Mouse (Mus musculus) liver, embryonic 15.5 days (tissue): ENCODE results near the gene Wdr48. TPM values are rescaled to one million over a fixed set of nuclear protein-coding genes. Genes with fewer than 3 reads are reported as not detected.

Source experiments
- ATAC-seq: fragments of 200-750 bp; cut with Nextera tagmentation; 2 replicates; pipeline ENCODE4 v1.8.0; 2017; ENCODE audit warnings: moderate number of reproducible peaks, mild to moderate bottlenecking, moderate library complexity; ENCODE audit not compliant: insufficient read depth
- H3K27ac ChIP-seq: fragments of 300-500 bp; sonication (generic); replicated peaks from 2 replicates; pipeline ENCODE4 v1.5.1; 2015; ENCODE audit warnings: mild to moderate bottlenecking, inconsistent platforms
- H3K27me3 ChIP-seq: fragments of 300-500 bp; sonication (generic); 2 replicates; pipeline ENCODE4 v1.6.1; 2015; ENCODE audit warnings: mild to moderate bottlenecking, inconsistent platforms
- H3K36me3 ChIP-seq: fragments of 300-500 bp; sonication (generic); replicated peaks from 2 replicates; pipeline ENCODE4 v1.6.1; 2015; ENCODE audit warnings: moderate library complexity, mild to moderate bottlenecking, inconsistent platforms
- H3K4me1 ChIP-seq: fragments of 300-500 bp; sonication (generic); replicated peaks from 2 replicates; pipeline ENCODE4 v1.6.1; 2015; ENCODE audit warnings: inconsistent platforms
- H3K4me2 ChIP-seq: fragments of 300-500 bp; sonication (generic); 2 replicates; pipeline ENCODE4 v1.6.1; 2015; ENCODE audit warnings: moderate library complexity, mild to moderate bottlenecking, inconsistent platforms
- H3K4me3 ChIP-seq: fragments of 300-500 bp; sonication (generic); replicated peaks from 2 replicates; pipeline ENCODE4 v1.5.1; 2015; ENCODE audit warnings: mild to moderate bottlenecking, inconsistent platforms
- H3K9ac ChIP-seq: fragments of 300-500 bp; sonication (generic); 2 replicates; pipeline ENCODE4 v1.6.1; 2015; ENCODE audit warnings: moderate library complexity, mild to moderate bottlenecking, inconsistent platforms
- H3K9me3 ChIP-seq: fragments of 300-500 bp; sonication (generic); replicated peaks from 2 replicates; pipeline ENCODE4 v1.6.1; 2016; ENCODE audit warnings: inconsistent platforms
- WGBS: fragments of 180-500 bp; shearing (Covaris S2); methylation state at CpG from one replicate; pipeline ENCODE4 v1.1.7; 2015; ENCODE audit warnings: mixed read lengths; ENCODE audit not compliant: insufficient replicate concordance; 5-methylcytosine and 5-hydroxymethylcytosine counted together
- polyA plus RNA-seq: library from polyadenylated mRNA; unstranded; fragments of >200 nt; fragmentation: Nextera tagmentation; extraction: Ambion mirVana; gene quantifications from 2 replicates; pipeline ENCODE4 v1.2.1, GENCODE M21; 2015

Gene Wdr48
- polyA plus RNA-seq, 1 experiment from 2014 or later = 21.4 TPM

DNA sequence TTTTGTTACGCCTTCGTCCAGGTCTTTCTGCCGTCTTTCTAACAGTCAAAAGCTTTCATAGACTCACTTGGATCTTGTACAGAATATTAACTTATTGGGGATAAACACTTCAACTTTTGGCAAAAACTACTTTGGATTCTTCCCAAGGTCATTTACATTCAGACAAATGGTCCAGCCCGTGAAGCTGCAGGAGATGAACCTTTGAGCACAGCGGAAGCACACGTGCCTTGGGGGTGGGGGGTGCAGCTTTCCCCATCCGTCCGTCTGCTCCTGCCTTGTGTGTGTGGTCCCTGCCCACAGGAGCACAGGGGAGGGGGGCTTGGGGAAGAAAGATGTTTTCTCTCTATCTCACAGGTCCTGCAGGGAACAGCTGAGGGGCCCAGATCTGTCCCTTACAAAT is 31.1 kb downstream of the Wdr48 start:
- Histone ChIP-seq H3K27ac (no peak overlapping the region), H3K36me3 (peaks cover 94% of the 10 kb centered on the region), H3K4me2 (no peak overlapping the region), H3K27me3 (no peaks in the 10 kb centered on the region), H3K4me1 (no peaks in the 10 kb centered on the region), H3K9me3 (no peaks in the 10 kb centered on the region), H3K9ac (no peak overlapping the region), H3K4me3 (no peak overlapping the region)
- 48% methylated on average over 8 of the region's 8 CpGs for WGBS
- ATAC-seq = no peak

- WGBS = 80% methylated on average over 5 of the region's 5 CpGs
- Histone ChIP-seq H3K4me2 (no peak overlapping the region), H3K27me3 (no peaks in the 10 kb centered on the region), H3K9me3 (no peaks in the 10 kb centered on the region), H3K9ac (no peak overlapping the region), H3K4me1 (no peaks in the 10 kb centered on the region), H3K36me3 (peaks cover 93% of the 10 kb centered on the region), H3K4me3 (no peak overlapping the region), H3K27ac (no peak overlapping the region)
- ATAC-seq = no peak
These were observed 31.8 kb downstream of the Wdr48 start for GRCm38 (mm10) chr9:119926497-119926896.

GRCm38 (mm10) chr9:119932358-119932757 is 37.7 kb downstream of the Wdr48 start:
- Histone ChIP-seq H3K4me3 (no peak overlapping the region), H3K9me3 (no peaks in the 10 kb centered on the region), H3K9ac (no peak overlapping the region), H3K4me2 (no peak overlapping the region), H3K27ac (no peak overlapping the region), H3K27me3 (no peaks in the 10 kb centered on the region), H3K4me1 (peaks cover 39% of the 10 kb centered on the region), H3K36me3 (peaks cover 49% of the 10 kb centered on the region)
- 79% methylated on average over 12 of the region's 12 CpGs for WGBS
- peak; percentile 14; the same call in 1 of the 2 replicates for ATAC-seq

GRCm38 (mm10) chr9:119933675-119934074 is 39.0 kb downstream of the Wdr48 start:
- H3K4me3 ChIP-seq = no peak overlapping the region

DNA sequence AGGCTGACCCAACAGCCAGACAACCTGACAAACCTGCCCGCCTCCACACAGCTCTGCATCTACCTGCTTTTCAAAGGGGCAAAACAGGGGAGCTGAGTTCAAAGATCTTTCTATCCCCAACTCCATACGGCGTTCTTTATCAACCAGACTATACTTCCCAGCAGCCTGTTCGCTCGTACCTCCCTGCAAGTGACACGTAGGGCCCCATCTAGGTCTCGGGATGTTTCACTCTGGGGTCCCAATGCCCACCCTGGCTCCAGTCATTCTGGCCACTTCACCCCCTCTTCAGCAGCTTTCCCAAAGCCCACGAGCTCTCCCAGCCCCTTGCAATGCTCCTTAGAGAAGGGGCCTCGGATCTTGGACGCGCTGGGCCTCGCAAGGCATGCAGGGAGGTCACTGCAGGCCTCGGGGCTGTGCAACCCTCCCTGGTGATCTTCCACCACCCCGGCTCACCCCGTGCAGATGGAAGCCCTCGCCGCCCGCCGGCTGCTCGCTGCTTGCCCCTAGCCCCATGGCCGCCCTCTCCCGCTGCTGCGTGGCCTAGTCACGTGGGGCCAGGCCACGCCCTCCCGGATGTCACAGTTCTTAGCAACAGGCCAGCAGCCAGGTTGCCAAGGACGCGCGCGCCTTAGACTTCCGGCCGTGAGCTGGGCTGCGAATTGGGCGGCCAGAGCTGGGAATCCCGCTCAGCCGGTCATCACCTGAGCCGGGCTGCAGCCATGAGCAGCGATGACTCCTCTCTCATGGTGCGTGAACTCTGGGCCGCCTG is 42.5 kb downstream of the Wdr48 start, which contains the start of the genes Gorasp1 and Ttc21a:
Gene Gorasp1, minus strand, starts transcription at position 561 of the 769 bp plus-strand sequence.
Gene Ttc21a, plus strand, starts transcription at position 602 of the 769 bp plus-strand sequence.
- Histone ChIP-seq H3K4me1 (peaks cover 44% of the 10 kb centered on the region), H3K27ac (peak within 1 kb of the TSS; percentile 77), H3K9ac (peak within 1 kb of the TSS; percentile 71), H3K4me3 (peak within 1 kb of the TSS; percentile 78), H3K4me2 (peak within 1 kb of the TSS; percentile 92), H3K9me3 (no peaks in the 10 kb centered on the region), H3K36me3 (0 out of 2 replicates have a peak, but pooled peaks cover 4% of the 10 kb centered on the region), H3K27me3 (no peaks in the 10 kb centered on the region)
- 3% methylated on average over 40 of the region's 40 CpGs for WGBS
- peak; percentile 85 for ATAC-seq

More at GRCm38 (mm10) chr9:119933675-119934074, 39.0 kb downstream of the Wdr48 start:
- Histone ChIP-seq H3K9me3 (no peaks in the 10 kb centered on the region), H3K9ac (no peak overlapping the region), H3K4me1 (peaks cover 47% of the 10 kb centered on the region), H3K36me3 (peaks cover 36% of the 10 kb centered on the region), H3K4me2 (no peak overlapping the region), H3K27ac (0 out of 2 replicates have a peak overlapping the region, but pooled peaks have one; percentile 0), H3K27me3 (no peaks in the 10 kb centered on the region)
- ATAC-seq = no peak
- 75% methylated on average over 6 of the region's 6 CpGs for WGBS

- no peaks in the 10 kb centered on the region for H3K27me3 ChIP-seq
- H3K4me2 ChIP-seq = no peak overlapping the region
- H3K36me3 ChIP-seq = no peaks in the 10 kb centered on the region
- H3K4me1 ChIP-seq = peaks cover 31% of the 10 kb centered on the region
- no peak overlapping the region for H3K4me3 ChIP-seq
- WGBS = 37% methylated on average over 4 of the region's 4 CpGs
- H3K9ac ChIP-seq = no peak overlapping the region
- no peak for ATAC-seq
- no peak overlapping the region for H3K27ac ChIP-seq
- no peaks in the 10 kb centered on the region for H3K9me3 ChIP-seq
These were observed 43.8 kb downstream of the Wdr48 start for GRCm38 (mm10) chr9:119938496-119938895.

GRCm38 (mm10) chr9:119939646-119940045 is 45.0 kb downstream of the Wdr48 start:
- no peaks in the 10 kb centered on the region for H3K27me3 ChIP-seq
- no peaks in the 10 kb centered on the region for H3K36me3 ChIP-seq
- H3K9ac ChIP-seq = no peak overlapping the region
- no peak overlapping the region for H3K4me3 ChIP-seq
- no peak overlapping the region for H3K27ac ChIP-seq
- ATAC-seq = no peak
- H3K4me1 ChIP-seq = peaks cover 30% of the 10 kb centered on the region
- H3K9me3 ChIP-seq = no peaks in the 10 kb centered on the region
- H3K4me2 ChIP-seq = no peak overlapping the region
- WGBS = 79% methylated on average over 10 of the region's 10 CpGs

DNA sequence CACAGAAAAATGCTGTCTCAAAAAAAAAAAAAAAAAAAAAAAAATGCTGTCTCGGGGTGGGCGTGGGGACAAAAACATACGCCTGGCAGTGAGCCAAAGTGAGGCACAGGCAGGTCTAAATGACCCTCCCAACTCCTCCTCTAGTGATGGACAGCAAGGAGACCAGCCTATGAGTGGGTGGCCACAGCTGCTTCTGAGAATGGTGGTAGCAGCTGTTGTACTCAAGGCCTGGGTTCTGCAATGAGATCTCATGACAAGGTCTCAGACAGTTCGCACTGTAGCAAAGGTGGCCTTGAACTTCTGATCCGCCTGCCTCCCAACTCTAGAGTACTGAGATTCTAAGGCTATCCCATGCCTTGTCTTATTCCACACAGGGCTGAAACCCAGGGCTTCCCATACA is 46.7 kb downstream of the Wdr48 start:
- Histone ChIP-seq H3K4me2 (no peak overlapping the region), H3K9me3 (no peaks in the 10 kb centered on the region), H3K27ac (no peak overlapping the region), H3K27me3 (no peaks in the 10 kb centered on the region), H3K9ac (no peak overlapping the region), H3K4me1 (peaks cover 18% of the 10 kb centered on the region), H3K36me3 (no peaks in the 10 kb centered on the region), H3K4me3 (no peak overlapping the region)
- no peak for ATAC-seq
- 54% methylated on average over 5 of the region's 5 CpGs for WGBS

DNA sequence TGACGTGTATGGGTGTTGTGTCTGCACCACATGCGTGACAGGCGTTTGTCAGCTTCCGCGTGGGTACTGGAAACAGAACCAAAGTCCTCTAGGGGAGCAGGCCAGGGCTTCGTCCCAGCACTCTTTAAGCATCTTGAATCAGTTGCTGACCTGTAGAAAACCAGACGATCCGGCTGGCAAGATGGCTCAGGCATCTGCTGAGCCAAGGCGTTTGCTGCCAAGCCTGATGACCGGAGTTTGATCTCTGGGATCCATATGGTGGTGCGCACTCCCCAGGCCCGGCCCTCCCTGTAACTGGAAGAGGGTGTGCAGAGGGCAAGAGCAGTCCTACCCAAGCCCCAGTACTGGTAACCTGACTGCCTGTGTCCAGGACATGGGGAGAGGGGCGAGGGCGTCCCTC is 47.2 kb downstream of the Wdr48 start:
- Histone ChIP-seq H3K9ac (no peak overlapping the region), H3K4me2 (no peak overlapping the region), H3K9me3 (no peaks in the 10 kb centered on the region), H3K4me1 (peaks cover 14% of the 10 kb centered on the region), H3K36me3 (no peaks in the 10 kb centered on the region), H3K27me3 (no peaks in the 10 kb centered on the region), H3K4me3 (no peak overlapping the region), H3K27ac (no peak overlapping the region)
- WGBS = 72% methylated on average over 14 of the region's 14 CpGs
- no peak for ATAC-seq

- Histone ChIP-seq H3K27ac (no peak overlapping the region; the same call in 1 of the 2 replicates), H3K4me2 (no peak overlapping the region), H3K27me3 (no peaks in the 10 kb centered on the region), H3K4me3 (no peak overlapping the region), H3K4me1 (no peaks in the 10 kb centered on the region), H3K9me3 (no peaks in the 10 kb centered on the region), H3K36me3 (no peaks in the 10 kb centered on the region), H3K9ac (no peak overlapping the region)
- no peak for ATAC-seq
- 45% methylated on average over 1 of the region's 1 CpGs for WGBS
These were observed 48.6 kb downstream of the Wdr48 start for GRCm38 (mm10) chr9:119943326-119943725.

DNA sequence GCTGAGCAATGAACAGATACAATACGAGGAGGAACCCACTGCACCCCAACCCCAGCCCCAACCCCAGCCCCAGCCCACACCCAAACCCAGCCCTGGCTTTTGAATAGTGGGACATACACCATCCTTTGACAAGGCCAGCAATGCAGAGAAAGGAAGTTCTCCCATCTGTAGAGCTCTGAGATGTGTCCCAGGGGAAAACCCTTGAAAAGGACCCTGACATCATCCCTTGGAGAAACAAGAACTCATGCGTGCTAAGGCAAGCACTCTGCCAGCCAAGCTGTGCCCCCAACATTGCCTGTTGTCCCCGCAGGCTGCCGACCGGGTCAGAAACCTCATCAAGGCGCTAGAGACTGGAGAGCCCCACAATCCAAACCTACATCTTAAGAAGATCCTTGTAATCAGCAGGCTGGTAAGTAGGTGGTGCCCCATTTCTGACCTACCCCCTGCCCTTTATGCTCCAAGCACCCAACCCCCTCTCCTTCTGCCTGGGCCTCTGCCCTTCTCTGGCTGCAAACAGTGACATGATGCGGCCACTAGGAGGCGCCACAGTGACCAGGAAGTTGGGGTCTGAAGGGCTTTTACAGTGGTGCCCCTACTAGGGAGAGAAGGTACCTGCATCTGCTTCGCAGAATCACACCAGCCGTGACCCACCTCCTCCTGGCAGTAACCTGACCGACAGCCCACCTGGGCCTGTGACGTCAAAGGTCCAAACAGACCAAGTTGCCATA is 50.7 kb downstream of the Wdr48 start:
- Histone ChIP-seq H3K9ac (no peak overlapping the region), H3K4me1 (no peaks in the 10 kb centered on the region), H3K4me2 (no peak overlapping the region), H3K27me3 (no peaks in the 10 kb centered on the region), H3K36me3 (no peaks in the 10 kb centered on the region), H3K9me3 (no peaks in the 10 kb centered on the region), H3K4me3 (no peak overlapping the region), H3K27ac (no peak overlapping the region)
- 63% methylated on average over 12 of the region's 12 CpGs for WGBS
- no peak for ATAC-seq
